Mouse (Mus musculus) hindbrain, embryonic 13.5 days (tissue): Measurements from ENCODE around the gene Mfsd4b2. TPM values are rescaled to one million over a fixed set of nuclear protein-coding genes. Genes with fewer than 3 reads are reported as not detected.
"Not testable (repeated sequence)": the region's sequence is repeated elsewhere in the genome, so short reads cannot be mapped to it uniquely, and the experiment has no call there.

Source experiments
- ATAC-seq: fragments of 200-750 bp; cut with Nextera tagmentation; 2 replicates; pipeline ENCODE4 v1.8.0; 2017; ENCODE audit warnings: moderate TSS enrichment; ENCODE audit not compliant: low FRiP score
- H3K27ac ChIP-seq: fragments of 300-500 bp; sonication (generic); 2 replicates; pipeline ENCODE4 v1.5.1; 2015; ENCODE audit warnings: inconsistent platforms, mild to moderate bottlenecking, moderate library complexity
- H3K27me3 ChIP-seq: fragments of 300-500 bp; sonication (generic); 2 replicates; pipeline ENCODE4 v1.6.1; 2015; ENCODE audit warnings: mild to moderate bottlenecking, inconsistent platforms
- H3K36me3 ChIP-seq: fragments of 300-500 bp; sonication (generic); 2 replicates; pipeline ENCODE4 v1.6.1; 2015; ENCODE audit warnings: mild to moderate bottlenecking, inconsistent platforms
- H3K4me1 ChIP-seq: fragments of 300-500 bp; sonication (generic); replicated peaks from 2 replicates; pipeline ENCODE4 v1.6.1; 2015; ENCODE audit warnings: inconsistent platforms
- H3K4me2 ChIP-seq: fragments of 300-500 bp; sonication (generic); 2 replicates; pipeline ENCODE4 v1.6.1; 2015; ENCODE audit warnings: inconsistent platforms, mild to moderate bottlenecking, moderate library complexity
- H3K4me3 ChIP-seq: fragments of 300-500 bp; sonication (generic); 2 replicates; pipeline ENCODE4 v1.5.1; 2015; ENCODE audit warnings: mild to moderate bottlenecking, inconsistent platforms
- H3K9ac ChIP-seq: fragments of 300-500 bp; sonication (generic); 2 replicates; pipeline ENCODE4 v1.6.1; 2015; ENCODE audit warnings: mild to moderate bottlenecking, inconsistent platforms
- H3K9me3 ChIP-seq: fragments of 300-500 bp; sonication (generic); 2 replicates; pipeline ENCODE4 v1.6.1; 2016; ENCODE audit warnings: inconsistent platforms
- WGBS: fragments of 180-500 bp; shearing (Covaris S2); methylation state at CpG from one replicate; pipeline ENCODE4 v1.1.7; 2015; 5-methylcytosine and 5-hydroxymethylcytosine counted together
- polyA plus RNA-seq: library from polyadenylated mRNA; unstranded; fragments of >200 nt; fragmentation: Nextera tagmentation; extraction: Ambion mirVana; gene quantifications from 2 replicates; pipeline ENCODE4 v1.2.1, GENCODE M21; 2015

Gene Mfsd4b2
- not detected in 2 replicates for polyA plus RNA-seq

DNA sequence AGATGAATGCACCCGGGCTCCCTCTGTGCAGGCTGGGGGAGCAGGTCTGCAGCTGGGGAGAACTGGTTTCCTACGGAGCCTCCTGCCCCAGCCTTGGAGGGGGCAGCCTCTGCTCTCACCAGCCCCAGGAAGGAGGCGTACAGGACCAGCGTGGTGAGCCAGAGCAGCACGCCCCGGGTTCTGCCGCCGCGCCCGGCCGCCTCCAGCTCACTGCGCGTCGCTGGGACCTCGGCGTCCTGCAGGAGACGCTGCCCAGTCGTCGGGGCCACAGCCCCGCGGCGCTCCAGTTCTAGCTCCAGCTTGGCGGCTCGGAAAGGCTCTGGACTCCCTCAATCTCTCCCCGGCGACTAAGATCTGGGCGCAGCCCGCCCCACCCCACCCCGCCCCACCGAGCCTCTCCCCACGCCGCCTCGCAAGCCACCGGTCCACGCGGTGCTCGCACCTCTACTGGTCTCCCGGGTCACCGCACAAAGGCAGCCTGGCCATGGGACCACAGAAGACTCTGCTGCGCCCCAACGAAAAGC, at the start of gene Mfsd4b2:
TSS of gene Mfsd4b2 (minus strand) at position 308 of the 524 bp plus-strand sequence.
- WGBS: 2% methylated on average over 37 of the region's 41 CpGs
- peaks cover 26% of the 10 kb centered on the region for H3K27me3 ChIP-seq
- H3K9me3 ChIP-seq: no peaks in the 10 kb centered on the region
- H3K4me2 ChIP-seq: peak within 1 kb of the TSS; percentile 83
- peak within 1 kb of the TSS; percentile 49 for H3K4me3 ChIP-seq
- peak within 1 kb of the TSS; percentile 73 for H3K9ac ChIP-seq
- no peak within 1 kb of the TSS for H3K27ac ChIP-seq
- H3K4me1 ChIP-seq: peaks cover 9% of the 10 kb centered on the region
- peak; percentile 36; the same call in 1 of the 2 replicates for ATAC-seq
- no peaks in the 10 kb centered on the region for H3K36me3 ChIP-seq

DNA sequence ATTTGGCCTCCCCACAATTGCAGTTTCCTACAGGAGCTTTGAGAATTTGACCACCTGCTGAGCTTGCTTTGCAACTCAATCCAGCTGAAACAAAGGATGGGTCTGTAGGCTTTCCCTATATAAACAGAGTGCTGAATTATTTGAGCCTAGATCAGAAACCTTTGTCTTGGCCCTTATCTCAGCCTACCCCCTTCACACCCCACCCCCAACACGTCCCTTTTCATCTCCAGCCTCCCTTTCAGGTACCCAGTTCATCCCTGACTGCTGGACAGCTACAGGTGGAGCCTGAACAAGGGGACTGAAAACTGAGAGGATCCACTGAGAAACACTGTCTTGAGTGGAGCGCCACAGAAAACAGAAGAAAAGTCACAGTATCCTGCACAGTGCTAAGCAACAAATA, 49.0 kb upstream of the Mfsd4b2 start:
- Histone ChIP-seq H3K27ac (no peak overlapping the region), H3K9ac (no peak overlapping the region), H3K27me3 (no peaks in the 10 kb centered on the region), H3K4me2 (no peak overlapping the region), H3K36me3 (no peaks in the 10 kb centered on the region), H3K9me3 (peaks cover 15% of the 10 kb centered on the region; the same call in 1 of the 2 replicates), H3K4me1 (no peaks in the 10 kb centered on the region), H3K4me3 (no peak overlapping the region)
- no peak for ATAC-seq
- WGBS: 33% methylated on average over 2 of the region's 2 CpGs

- H3K9me3 ChIP-seq: peaks cover 15% of the 10 kb centered on the region; the same call in 1 of the 2 replicates
- no peak overlapping the region for H3K9ac ChIP-seq
- no peak overlapping the region for H3K27ac ChIP-seq
- no peak overlapping the region for H3K4me3 ChIP-seq
- H3K4me2 ChIP-seq: no peak overlapping the region
- H3K4me1 ChIP-seq: no peaks in the 10 kb centered on the region
- 63% methylated on average over 11 of the region's 11 CpGs for WGBS
- H3K27me3 ChIP-seq: no peaks in the 10 kb centered on the region
- ATAC-seq: no peak
- no peaks in the 10 kb centered on the region for H3K36me3 ChIP-seq
These were observed 48.3 kb upstream of the Mfsd4b2 start for GRCm38 (mm10) chr10:39974982-39975381.

GRCm38 (mm10) chr10:39967512-39967911, 40.8 kb upstream of the Mfsd4b2 start:
- Histone ChIP-seq H3K36me3 (no peaks in the 10 kb centered on the region), H3K9ac (no peak overlapping the region), H3K9me3 (no peaks in the 10 kb centered on the region), H3K4me1 (no peaks in the 10 kb centered on the region), H3K4me2 (no peak overlapping the region), H3K27ac (no peak overlapping the region), H3K27me3 (no peaks in the 10 kb centered on the region), H3K4me3 (no peak overlapping the region)
- ATAC-seq: no peak
- 92% methylated on average over 3 of the region's 3 CpGs for WGBS

DNA sequence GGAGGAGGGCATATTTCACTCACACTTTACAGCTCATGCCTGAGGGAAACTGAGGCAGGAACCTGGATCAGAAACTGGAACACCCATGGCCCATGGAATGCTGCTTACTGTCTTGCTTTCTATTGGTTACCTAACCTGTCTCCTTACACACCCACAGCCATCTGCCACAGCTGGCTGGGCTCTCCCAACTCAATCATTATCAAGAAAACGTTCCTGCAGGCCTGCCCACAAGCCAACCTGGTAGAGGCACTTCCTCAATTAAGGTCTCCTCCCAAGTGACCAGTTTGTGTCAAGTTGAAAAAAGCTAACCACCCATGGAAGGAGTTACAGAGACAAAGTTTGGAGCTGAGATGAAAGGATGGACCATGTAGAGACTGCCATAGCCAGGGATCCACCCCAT, 35.2 kb upstream of the Mfsd4b2 start:
- H3K27me3 ChIP-seq: peaks cover 4% of the 10 kb centered on the region; the same call in 1 of the 2 replicates
- H3K4me1 ChIP-seq: peaks cover 12% of the 10 kb centered on the region
- no peak overlapping the region for H3K4me2 ChIP-seq
- H3K9ac ChIP-seq: no peak overlapping the region
- 69% methylated on average over 1 of the region's 1 CpGs for WGBS
- no peak overlapping the region for H3K4me3 ChIP-seq
- H3K36me3 ChIP-seq: no peaks in the 10 kb centered on the region
- H3K9me3 ChIP-seq: no peaks in the 10 kb centered on the region
- no peak overlapping the region for H3K27ac ChIP-seq
- ATAC-seq: no peak

GRCm38 (mm10) chr10:39960441-39960822, 33.7 kb upstream of the Mfsd4b2 start:
- H3K4me2 ChIP-seq: peak overlapping the region; percentile 94
- H3K27ac ChIP-seq: no peak overlapping the region
- peak; percentile 63 for ATAC-seq
- no peak overlapping the region for H3K9ac ChIP-seq
- H3K9me3 ChIP-seq: no peaks in the 10 kb centered on the region
- H3K36me3 ChIP-seq: no peaks in the 10 kb centered on the region
- H3K4me3 ChIP-seq: peak overlapping the region; percentile 53; the same call in 1 of the 2 replicates
- WGBS: 48% methylated on average over 11 of the region's 11 CpGs
- peaks cover 4% of the 10 kb centered on the region; the same call in 1 of the 2 replicates for H3K27me3 ChIP-seq
- H3K4me1 ChIP-seq: peaks cover 12% of the 10 kb centered on the region

DNA sequence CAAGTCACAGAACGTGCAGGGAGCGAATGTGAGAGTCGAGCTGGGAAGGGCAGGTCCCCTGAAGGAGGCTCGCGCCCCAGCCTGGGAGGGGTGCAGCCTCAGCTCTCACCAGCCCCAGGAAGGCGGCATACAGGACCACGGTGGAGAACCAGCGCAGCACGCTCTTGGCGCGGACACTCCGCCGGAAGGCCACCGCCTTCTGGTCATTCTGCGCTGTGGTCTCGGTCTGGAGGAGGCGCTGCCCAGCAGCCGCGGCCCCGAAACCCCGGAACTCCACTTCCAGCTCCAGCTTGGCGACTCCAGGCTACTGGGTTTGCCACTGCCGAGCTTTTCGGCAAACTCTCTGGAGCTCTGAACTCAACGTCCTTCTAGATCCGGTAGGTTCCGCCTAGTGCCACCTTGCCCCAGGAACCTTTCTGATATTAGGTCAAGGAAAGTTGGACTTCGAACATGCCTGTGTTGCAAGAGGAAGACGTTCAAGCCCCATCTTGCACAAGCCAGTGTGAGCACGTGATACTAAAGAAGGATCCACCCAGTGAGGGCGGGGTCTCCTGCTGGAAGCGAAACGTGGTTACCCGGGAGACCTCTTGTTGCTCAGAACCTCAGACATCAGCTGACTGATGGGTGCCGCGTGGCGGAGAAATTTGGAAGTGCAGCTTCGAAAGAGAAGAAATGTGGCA, 33.2 kb upstream of the Mfsd4b2 start, which contains the start of gene Mfsd4b3:
TSS of gene Mfsd4b3 (minus strand) at position 393 of the 680 bp plus-strand sequence.
- ATAC-seq: peak; percentile 99
- no peak within 1 kb of the TSS for H3K27ac ChIP-seq
- no peaks in the 10 kb centered on the region for H3K36me3 ChIP-seq
- H3K9ac ChIP-seq: peak within 1 kb of the TSS; percentile 69
- peak within 1 kb of the TSS; percentile 94 for H3K4me2 ChIP-seq
- 1% methylated on average over 38 of the region's 38 CpGs for WGBS
- H3K4me3 ChIP-seq: peak within 1 kb of the TSS; percentile 53
- peaks cover 4% of the 10 kb centered on the region; the same call in 1 of the 2 replicates for H3K27me3 ChIP-seq
- peaks cover 12% of the 10 kb centered on the region for H3K4me1 ChIP-seq
- no peaks in the 10 kb centered on the region for H3K9me3 ChIP-seq

DNA sequence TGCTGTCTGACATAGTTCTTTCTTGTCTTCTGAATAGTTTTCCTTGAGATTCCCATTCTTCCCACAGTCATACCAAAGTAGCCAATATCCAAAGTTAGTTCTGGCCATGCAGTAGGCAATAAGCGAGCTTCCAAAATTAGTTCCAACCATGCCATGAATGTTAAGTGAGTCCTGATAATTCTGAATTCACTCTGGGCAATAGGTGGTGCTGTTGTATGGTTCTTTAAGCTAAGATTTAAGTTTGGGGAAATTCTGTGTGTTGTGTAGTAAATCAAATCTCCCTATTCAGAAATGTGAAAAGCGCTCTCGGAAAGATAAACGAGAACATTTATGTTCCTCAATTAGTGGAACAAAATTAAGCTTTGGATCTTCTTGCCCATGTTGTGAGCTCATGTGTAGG, 31.5 kb upstream of the Mfsd4b2 start:
- no peaks in the 10 kb centered on the region for H3K9me3 ChIP-seq
- ATAC-seq: no peak
- no peak overlapping the region for H3K9ac ChIP-seq
- H3K4me2 ChIP-seq: no peak overlapping the region
- WGBS: 71% methylated on average over 4 of the region's 4 CpGs
- no peaks in the 10 kb centered on the region for H3K36me3 ChIP-seq
- H3K27ac ChIP-seq: no peak overlapping the region
- no peak overlapping the region for H3K4me3 ChIP-seq
- peaks cover 4% of the 10 kb centered on the region; the same call in 1 of the 2 replicates for H3K27me3 ChIP-seq
- H3K4me1 ChIP-seq: peaks cover 12% of the 10 kb centered on the region

DNA sequence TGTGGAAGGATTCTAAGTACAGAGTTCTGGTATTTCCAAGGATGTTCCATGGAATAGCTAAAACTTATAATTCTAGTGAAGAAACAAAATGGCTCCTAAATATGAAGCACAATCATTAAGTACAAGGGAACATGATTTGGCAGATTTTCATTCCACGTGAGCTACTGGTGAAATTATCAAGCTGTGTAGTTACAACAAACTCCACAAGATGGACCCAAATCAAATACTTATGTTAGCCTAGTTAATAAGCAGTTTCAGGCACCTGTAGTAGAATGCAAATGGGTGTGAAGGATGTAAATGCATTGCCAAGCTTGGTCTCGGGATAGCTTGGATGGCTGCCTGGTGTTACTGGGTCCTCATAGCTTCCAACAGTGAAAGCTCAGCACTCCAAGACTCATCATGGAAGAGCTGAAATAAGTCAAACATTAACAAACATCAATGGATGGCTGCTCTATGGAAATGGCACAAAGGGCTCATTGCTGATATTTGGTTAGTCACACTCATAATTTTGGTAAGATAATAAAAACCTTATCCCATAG, 29.7 kb upstream of the Mfsd4b2 start:
- H3K9me3 ChIP-seq: no peaks in the 10 kb centered on the region
- peaks cover 4% of the 10 kb centered on the region; the same call in 1 of the 2 replicates for H3K27me3 ChIP-seq
- H3K4me2 ChIP-seq: no peak overlapping the region
- no peak overlapping the region for H3K4me3 ChIP-seq
- H3K4me1 ChIP-seq: peaks cover 12% of the 10 kb centered on the region
- no peak overlapping the region for H3K9ac ChIP-seq
- H3K36me3 ChIP-seq: no peaks in the 10 kb centered on the region
- 82% methylated on average over 2 of the region's 2 CpGs for WGBS
- no peak overlapping the region for H3K27ac ChIP-seq
- no peak for ATAC-seq

- H3K4me1 ChIP-seq: peaks cover 8% of the 10 kb centered on the region
- H3K9me3 ChIP-seq: no peaks in the 10 kb centered on the region
- no peaks in the 10 kb centered on the region for H3K36me3 ChIP-seq
- no peak overlapping the region for H3K4me2 ChIP-seq
- WGBS: 85% methylated on average over 2 of the region's 2 CpGs
- no peak overlapping the region for H3K9ac ChIP-seq
- ATAC-seq: no peak
- H3K27ac ChIP-seq: no peak overlapping the region
- H3K27me3 ChIP-seq: peaks cover 4% of the 10 kb centered on the region; the same call in 1 of the 2 replicates
- H3K4me3 ChIP-seq: no peak overlapping the region
These were observed 28.4 kb upstream of the Mfsd4b2 start for GRCm38 (mm10) chr10:39955163-39955562.

- no peak overlapping the region for H3K9ac ChIP-seq
- no peak overlapping the region for H3K4me3 ChIP-seq
- H3K9me3 ChIP-seq: no peaks in the 10 kb centered on the region
- no peaks in the 10 kb centered on the region for H3K36me3 ChIP-seq
- no peaks in the 10 kb centered on the region for H3K4me1 ChIP-seq
- H3K27ac ChIP-seq: no peak overlapping the region
- ATAC-seq: no peak
- 81% methylated on average over 2 of the region's 2 CpGs for WGBS
- H3K4me2 ChIP-seq: no peak overlapping the region
- H3K27me3 ChIP-seq: no peaks in the 10 kb centered on the region
These were observed 22.7 kb upstream of the Mfsd4b2 start for GRCm38 (mm10) chr10:39949377-39949954.

- H3K4me3 ChIP-seq, H3K9me3 ChIP-seq, H3K9ac ChIP-seq, H3K27me3 ChIP-seq, H3K36me3 ChIP-seq, ATAC-seq, H3K4me1 ChIP-seq, H3K4me2 ChIP-seq, H3K27ac ChIP-seq: not testable (repeated sequence)
- 83% methylated on average over 3 of the region's 3 CpGs for WGBS
These were observed 20.5 kb upstream of the Mfsd4b2 start for GRCm38 (mm10) chr10:39947195-39947594.
